Mouse (Mus musculus) megakaryocyte, adult 5-6 weeks (primary cell): ENCODE measurements around the gene Xk. TPM values are rescaled to one million over a fixed set of nuclear protein-coding genes. Genes with fewer than 3 reads are reported as not detected.
"Not testable (repeated sequence)": the region's sequence is repeated elsewhere in the genome, so short reads cannot be mapped to it uniquely, and the experiment has no call there.

ENCODE experiments used
- ATAC-seq: 2 replicates; pipeline ENCODE4 v1.8.0; 2016; ENCODE audit warnings: mild to moderate bottlenecking, inconsistent platforms; ENCODE audit not compliant: poor library complexity, severe bottlenecking
- total RNA-seq, 2 experiments: library from RNA; stranded (forward) in 1 of 2; stranded (reverse) in 1 of 2; fragments of 153-499, 151-499 nt in 1 of 2; fragments of 221-1000, 200-1000 nt in 1 of 2; gene quantifications; 2 replicates each; pipeline versions ENCODE4 v1.2.3 to v1.2.4; 2015 to 2017

Xk gene
- total RNA-seq, 2 experiments from 2014 or later: 2.4 to 5.8 TPM

DNA sequence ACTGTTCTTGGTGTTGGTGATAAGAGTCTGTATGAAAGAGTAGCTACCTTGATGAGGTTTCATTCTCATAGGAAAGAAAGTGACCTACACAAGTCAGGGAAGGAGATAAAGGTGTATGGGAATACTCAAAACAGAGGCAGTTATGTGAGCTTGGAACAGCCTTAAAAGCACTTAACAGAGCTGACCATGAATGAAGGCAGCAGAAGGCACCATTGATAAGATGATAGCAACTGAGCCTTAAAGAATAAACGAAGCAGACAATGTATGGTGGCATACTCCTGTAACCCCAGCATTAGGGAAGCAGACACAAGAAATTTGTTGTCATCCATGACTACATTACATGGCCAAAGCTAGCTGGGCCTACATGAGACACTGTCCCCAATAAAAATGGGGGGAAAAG, 30.9 kb downstream of the Xk start:
- no peak for ATAC-seq

GRCm38 (mm10) chrX:9316457-9316856, 43.9 kb downstream of the Xk start:
- ATAC-seq: not testable (repeated sequence)

GRCm38 (mm10) chrX:9327954-9328353, 55.4 kb downstream of the Xk start:
- not testable (repeated sequence) for ATAC-seq

DNA sequence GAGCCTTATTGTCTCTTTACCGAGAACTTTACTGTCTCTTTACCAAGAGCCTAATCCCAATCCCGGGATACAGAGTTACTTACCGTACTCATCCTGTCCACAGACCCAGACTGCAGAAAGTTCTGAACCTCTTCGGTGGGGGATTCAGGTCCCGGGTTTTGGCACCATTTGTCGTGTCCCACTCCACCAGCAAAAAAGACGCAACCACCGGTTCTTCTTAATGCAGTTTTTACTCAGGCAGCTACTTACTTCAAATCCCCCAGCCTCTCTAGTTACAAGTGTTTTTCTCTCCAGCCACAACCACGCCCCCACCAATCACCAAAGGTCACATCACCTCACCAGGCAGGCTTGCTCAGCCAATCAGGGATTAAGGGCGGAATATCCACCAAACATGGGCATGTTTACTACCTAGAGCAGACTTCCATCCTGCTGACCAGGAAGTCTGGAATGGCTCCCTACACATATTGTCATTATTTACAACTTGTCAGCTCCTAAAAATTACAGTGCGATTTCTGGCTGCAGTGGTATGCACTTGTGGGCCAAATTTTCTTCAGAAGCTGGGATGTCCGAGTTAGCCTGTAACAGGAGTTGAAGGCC, 59.9 kb downstream of the Xk start:
- ATAC-seq: not testable (repeated sequence)

- ATAC-seq: peak; percentile 99
Observed at GRCm38 (mm10) chrX:9333035-9333434, 60.5 kb downstream of the Xk start.

DNA sequence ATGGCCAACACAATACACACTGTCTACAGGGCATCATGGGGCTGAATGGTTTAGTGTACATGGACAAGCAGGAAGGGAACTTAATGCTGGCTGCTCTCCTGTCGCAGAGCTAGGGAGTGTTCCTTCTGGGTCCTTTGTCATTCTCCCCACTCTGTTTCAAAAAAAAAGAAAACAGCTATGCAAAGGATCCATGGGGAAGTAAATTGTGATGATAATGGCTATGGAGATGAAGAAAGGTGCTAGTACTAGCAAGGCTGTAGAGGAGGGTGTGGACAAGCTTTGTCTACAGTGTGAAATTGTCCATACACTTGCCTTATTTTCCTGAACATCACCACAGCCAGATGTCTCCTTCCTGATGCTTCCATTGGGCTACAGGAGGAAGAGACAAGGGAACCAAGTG, 62.4 kb downstream of the Xk start:
- ATAC-seq: not testable (repeated sequence)

GRCm38 (mm10) chrX:9350327-9350726, 77.8 kb downstream of the Xk start, which contains the start of gene H2al1k:
Gene H2al1k (plus strand): TSS chrX:9350627.
- ATAC-seq: not testable (repeated sequence)

Other genes with a start within 250 kb of the Xk start
- not detected in 2 replicates for gene Fthl17e, start 239.3 kb upstream of the Xk start, total RNA-seq (2015)
- gene Fthl17e, start 239.3 kb upstream of the Xk start, total RNA-seq (2017): not detected in 2 replicates
- gene Fthl17f, start 209.7 kb upstream of the Xk start, total RNA-seq (2015): not detected in 2 replicates
- gene Fthl17f, start 209.7 kb upstream of the Xk start, total RNA-seq (2017): not detected in 2 replicates
- not detected in 2 replicates for gene 4930402K13Rik, start 168.2 kb upstream of the Xk start, total RNA-seq (2015)
- not detected in 2 replicates for gene 4930402K13Rik, start 168.2 kb upstream of the Xk start, total RNA-seq (2017)
- not detected in 2 replicates for gene Lancl3, start 72.9 kb upstream of the Xk start, total RNA-seq (2015)
- 0.16 TPM in 1 of 2 replicates, not detected in the other for gene Lancl3, start 72.9 kb upstream of the Xk start, total RNA-seq (2017)
- not detected in 2 replicates for gene Gm14862, start 15.9 kb upstream of the Xk start, total RNA-seq (2015)
- not detected in 2 replicates for gene Gm14862, start 15.9 kb upstream of the Xk start, total RNA-seq (2017)
- not detected in 2 replicates for gene H2al1m, start 11.0 kb downstream of the Xk start, total RNA-seq (2015)
- not detected in 2 replicates for gene H2al1m, start 11.0 kb downstream of the Xk start, total RNA-seq (2017)
- gene H2al1k, start 77.9 kb downstream of the Xk start, total RNA-seq (2015): not detected in 2 replicates
- not detected in 2 replicates for gene H2al1k, start 77.9 kb downstream of the Xk start, total RNA-seq (2017)
- 890 and 891 TPM in 2 replicates for gene Cybb, start 215.0 kb downstream of the Xk start, total RNA-seq (2015)
- 1,069 and 1,126 TPM in 2 replicates for gene Cybb, start 215.0 kb downstream of the Xk start, total RNA-seq (2017)